Comparison of ENCODE assay signal across 8 mouse cellular contexts in the genomic region with DNA sequence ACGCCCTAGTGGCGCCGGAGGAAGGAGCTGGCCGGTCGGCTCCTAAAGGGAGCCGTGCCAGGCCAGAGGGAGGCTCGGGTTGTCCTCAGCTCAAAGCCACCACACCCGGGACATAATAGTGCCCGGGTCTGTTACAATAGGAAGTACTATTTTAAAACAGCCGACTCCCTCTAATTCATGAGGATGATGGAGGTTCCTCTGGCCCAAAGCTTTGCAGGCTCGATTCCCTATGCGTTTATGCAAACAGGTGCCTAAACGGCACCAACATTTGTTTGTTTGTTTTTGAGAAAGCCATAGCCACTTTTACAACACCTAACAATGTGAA. TPM values are rescaled to one million over a fixed set of nuclear protein-coding genes. Genes with fewer than 3 reads are reported as not detected.
A peak's percentile ranks its signal among the peaks of the same experiment; 100 is the strongest.
DNase-seq lines count a peak whose midpoint lies in the region; ATAC-seq and TF ChIP-seq lines count a peak whose summit lies in the region.

No protein-coding gene starts in this region.

- H3K9me3 ChIP-seq in hindbrain, embryonic 15.5 days = no peaks in the 10 kb centered on the region
- no peaks in the 10 kb centered on the region for H3K9me3 ChIP-seq in midbrain, embryonic 15.5 days

- no peak overlapping the region for H3K27ac ChIP-seq in kidney, adult 2 months (ENCODE audit: insufficient read depth, low read depth, low read length)
- H3K27ac ChIP-seq in cortical plate, adult 2 months (ENCODE audit: insufficient read depth, low read length) = 0 out of 2 replicates have a peak overlapping the region, but pooled peaks have one; percentile 42
- peak overlapping the region; percentile 76 for H3K27ac ChIP-seq in hindbrain, embryonic 15.5 days (replicated peaks)
- peak overlapping the region; percentile 72 for H3K27ac ChIP-seq in midbrain, embryonic 15.5 days

- H3K9ac ChIP-seq in hindbrain, embryonic 15.5 days = peak overlapping the region; percentile 74
- H3K9ac ChIP-seq in midbrain, embryonic 15.5 days = peak overlapping the region; percentile 73

- no peaks in the 10 kb centered on the region for H3K27me3 ChIP-seq in kidney, adult 2 months (replicated peaks; ENCODE audit: control insufficient read depth, insufficient read depth, low read length)
- no peaks in the 10 kb centered on the region for H3K27me3 ChIP-seq in hindbrain, embryonic 15.5 days
- 0 out of 2 replicates have a peak, but pooled peaks cover 5% of the 10 kb centered on the region for H3K27me3 ChIP-seq in midbrain, embryonic 15.5 days (replicated peaks)

- no peak for DNase-seq in kidney, adult 2 months
- DNase-seq in kidney, adult 18-20 months = no peak
- DNase-seq in layer of hippocampus, adult 11-12 months (ENCODE audit: low spot score) = no peak
- no peak for DNase-seq in spleen, postnatal 10 days (ENCODE audit: low spot score in 2 of 2)
- no peak for DNase-seq in natural killer cell, adult 2 months (ENCODE audit: low spot score in 2 of 2)

- H3K4me3 ChIP-seq in kidney, adult 2 months (ENCODE audit: insufficient read depth, low read depth, low read length) = peak overlapping the region; percentile 65
- peak overlapping the region; percentile 66 for H3K4me3 ChIP-seq in cortical plate, adult 2 months (ENCODE audit: insufficient read depth, low read length)
- H3K4me3 ChIP-seq in hindbrain, embryonic 15.5 days = peak overlapping the region; percentile 54
- H3K4me3 ChIP-seq in midbrain, embryonic 15.5 days = peak overlapping the region; percentile 82

- ATAC-seq in hindbrain, embryonic 15.5 days (ENCODE audit: low FRiP score, low read depth) = no peak
- ATAC-seq in midbrain, embryonic 15.5 days (replicated peaks) = no peak

- no peaks in the 10 kb centered on the region for H3K4me1 ChIP-seq in kidney, adult 2 months (ENCODE audit: control insufficient read depth, insufficient read depth, low read length)
- 0 out of 2 replicates have a peak, but pooled peaks cover 2% of the 10 kb centered on the region for H3K4me1 ChIP-seq in cortical plate, adult 2 months (ENCODE audit: control insufficient read depth, insufficient read depth, low read length)
- peaks cover 10% of the 10 kb centered on the region for H3K4me1 ChIP-seq in hindbrain, embryonic 15.5 days (replicated peaks)
- H3K4me1 ChIP-seq in midbrain, embryonic 15.5 days = peaks cover 15% of the 10 kb centered on the region

- 3% methylated on average over 13 of the region's 13 CpGs for WGBS in kidney, adult 2 months
- WGBS in hindbrain, embryonic 15.5 days = 2% methylated on average over 13 of the region's 13 CpGs
- 2% methylated on average over 13 of the region's 13 CpGs for WGBS in midbrain, embryonic 15.5 days

- H3K4me2 ChIP-seq in hindbrain, embryonic 15.5 days = peak overlapping the region; percentile 99
- H3K4me2 ChIP-seq in midbrain, embryonic 15.5 days = peak overlapping the region; percentile 99

- no peak for TF ChIP-seq POLR2A in kidney, adult 2 months (IDR thresholded peaks at IDR 0.05; ENCODE audit: low read depth, low read length)
- no peak for TF ChIP-seq POLR2A in cortical plate, adult 2 months (IDR thresholded peaks at IDR 0.05; ENCODE audit: extremely low read depth, insufficient read depth, low read length)

- TF ChIP-seq CTCF in kidney, adult 2 months (conservative IDR thresholded peaks at IDR 0.05; ENCODE audit: insufficient read depth, insufficient read length, low read depth, low read length) = no peak
- no peak for TF ChIP-seq CTCF in cortical plate, adult 2 months (IDR thresholded peaks at IDR 0.05; ENCODE audit: extremely low read depth, insufficient read depth, low read length)

- no peaks in the 10 kb centered on the region for H3K36me3 ChIP-seq in kidney, adult 2 months (ENCODE audit: control insufficient read depth, insufficient read depth, low read length)
- no peaks in the 10 kb centered on the region for H3K36me3 ChIP-seq in hindbrain, embryonic 15.5 days
- H3K36me3 ChIP-seq in midbrain, embryonic 15.5 days (replicated peaks) = no peaks in the 10 kb centered on the region

RNA-seq across cellular contexts. Expression of gene Arhgef28, which starts 0.3 kb away (rescaled TPM):
- 39.3 and 48.1 TPM in 2 replicates for polyA plus RNA-seq in kidney, adult 2 months (2012; rRNA removed)
- polyA plus RNA-seq in cortical plate, adult 2 months (2012; rRNA removed) = 13.9 and 15.6 TPM in 2 replicates
- polyA plus RNA-seq in hindbrain, embryonic 15.5 days (2015; fragmentation: Nextera tagmentation; extraction: Ambion mirVana) = 27.6 and 29.3 TPM in 2 replicates
- 27.0 and 27.5 TPM in 2 replicates for polyA plus RNA-seq in midbrain, embryonic 15.5 days (2015; fragmentation: Nextera tagmentation; extraction: Ambion mirVana)

RNA-seq across cellular contexts. Expression of gene Utp15, which starts 56.3 kb away (rescaled TPM):
- 5.3 and 6.9 TPM in 2 replicates for polyA plus RNA-seq in kidney, adult 2 months (2012; rRNA removed)
- 20.1 and 22.6 TPM in 2 replicates for polyA plus RNA-seq in cortical plate, adult 2 months (2012; rRNA removed)
- polyA plus RNA-seq in hindbrain, embryonic 15.5 days (2015; fragmentation: Nextera tagmentation; extraction: Ambion mirVana) = 28.6 and 29.8 TPM in 2 replicates
- 32.3 and 34.1 TPM in 2 replicates for polyA plus RNA-seq in midbrain, embryonic 15.5 days (2015; fragmentation: Nextera tagmentation; extraction: Ambion mirVana)

RNA-seq across cellular contexts. Expression of gene Ankra2, which starts 56.4 kb away (rescaled TPM):
- 9.9 and 11.1 TPM in 2 replicates for polyA plus RNA-seq in kidney, adult 2 months (2012; rRNA removed)
- 50.5 and 51.9 TPM in 2 replicates for polyA plus RNA-seq in cortical plate, adult 2 months (2012; rRNA removed)
- 68.4 and 69.2 TPM in 2 replicates for polyA plus RNA-seq in hindbrain, embryonic 15.5 days (2015; fragmentation: Nextera tagmentation; extraction: Ambion mirVana)
- polyA plus RNA-seq in midbrain, embryonic 15.5 days (2015; fragmentation: Nextera tagmentation; extraction: Ambion mirVana) = 73.8 and 79.0 TPM in 2 replicates
